Mouse (Mus musculus) granulocyte monocyte progenitor cell, adult 5-6 weeks (primary cell): ENCODE results near the gene Mlh3. TPM values are rescaled to one million over a fixed set of nuclear protein-coding genes. Genes with fewer than 3 reads are reported as not detected.

Experiments
- ATAC-seq: replicated peaks from 2 replicates; pipeline ENCODE4 v1.8.0; 2016; ENCODE audit warnings: mild to moderate bottlenecking, moderate TSS enrichment, inconsistent platforms; ENCODE audit not compliant: poor library complexity, severe bottlenecking
- total RNA-seq, 2 experiments: library from RNA; stranded (forward) in 1 of 2; stranded (reverse) in 1 of 2; fragments of 200-712, 200-1000 nt in 1 of 2; fragments of >200 nt in 1 of 2; fragmentation: Nextera tagmentation in 1 of 2; gene quantifications; 2 replicates each; pipeline ENCODE4 v1.2.3; 2014 to 2017

Mlh3 gene
- total RNA-seq, 2 experiments from 2014 or later, result 7.7 to 11.1 TPM

- no peak for ATAC-seq
Measured at GRCm38 (mm10) chr12:85195086-85195485, 75.3 kb downstream of the Mlh3 start.

GRCm38 (mm10) chr12:85194623-85195018, 75.8 kb downstream of the Mlh3 start:
- ATAC-seq, result no peak

GRCm38 (mm10) chr12:85193923-85194622, 76.3 kb downstream of the Mlh3 start:
- ATAC-seq, result no peak

GRCm38 (mm10) chr12:85193146-85193545, 77.3 kb downstream of the Mlh3 start:
- ATAC-seq, result no peak

DNA sequence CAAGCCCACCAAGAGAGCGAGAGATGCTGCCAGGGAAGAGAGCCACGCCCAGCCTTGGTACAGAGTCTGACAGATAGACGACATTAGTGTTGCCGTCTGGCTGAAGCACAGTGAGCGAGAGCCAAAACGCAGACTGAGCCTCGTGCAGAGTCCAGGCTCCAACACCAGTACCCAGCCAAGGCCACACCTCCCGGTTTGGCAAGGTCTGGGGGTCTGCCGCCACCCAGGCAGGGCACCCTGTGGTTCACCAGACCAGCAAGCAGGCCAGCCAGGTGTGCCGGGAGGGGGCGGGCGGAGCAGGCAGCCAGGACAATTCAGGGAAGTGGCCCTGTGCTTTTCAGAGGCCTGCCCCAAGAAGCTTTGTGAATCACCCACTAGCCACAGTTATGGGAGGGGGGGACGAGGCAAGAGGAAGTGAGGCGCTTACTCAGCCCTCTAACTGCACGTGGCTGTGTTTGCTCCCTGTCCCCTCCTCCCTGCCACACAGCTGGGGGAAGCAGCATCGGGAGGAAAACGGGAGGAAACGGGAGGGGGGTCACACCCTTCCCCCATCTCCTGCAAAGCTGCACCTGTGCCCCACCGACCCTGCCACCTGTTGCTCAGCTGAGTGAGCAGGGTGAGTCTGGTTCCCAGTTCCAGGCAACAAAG, 77.8 kb downstream of the Mlh3 start:
- ATAC-seq, result peak; percentile 96

- no peak for ATAC-seq
Measured at GRCm38 (mm10) chr12:85190290-85190689, 80.1 kb downstream of the Mlh3 start.

DNA sequence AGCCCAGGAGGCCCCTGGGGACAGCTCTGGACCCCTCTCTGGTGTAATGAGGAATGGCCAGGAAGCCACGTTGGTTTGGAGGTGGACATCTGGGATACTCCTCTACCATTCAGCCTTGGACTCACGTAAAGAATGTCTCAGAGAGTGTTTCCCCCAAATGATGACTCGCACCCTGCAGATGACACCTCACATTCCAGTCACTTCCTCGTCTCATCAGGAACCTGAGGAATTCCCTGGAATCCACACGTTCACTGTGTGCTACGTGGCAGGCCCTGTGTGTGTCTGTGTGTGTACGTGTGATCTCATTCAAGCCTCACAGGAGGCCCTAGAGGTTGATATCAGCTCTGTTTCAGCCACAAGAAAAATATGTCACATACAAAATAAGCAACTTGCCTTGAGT, 84.0 kb downstream of the Mlh3 start:
- ATAC-seq, result no peak

DNA sequence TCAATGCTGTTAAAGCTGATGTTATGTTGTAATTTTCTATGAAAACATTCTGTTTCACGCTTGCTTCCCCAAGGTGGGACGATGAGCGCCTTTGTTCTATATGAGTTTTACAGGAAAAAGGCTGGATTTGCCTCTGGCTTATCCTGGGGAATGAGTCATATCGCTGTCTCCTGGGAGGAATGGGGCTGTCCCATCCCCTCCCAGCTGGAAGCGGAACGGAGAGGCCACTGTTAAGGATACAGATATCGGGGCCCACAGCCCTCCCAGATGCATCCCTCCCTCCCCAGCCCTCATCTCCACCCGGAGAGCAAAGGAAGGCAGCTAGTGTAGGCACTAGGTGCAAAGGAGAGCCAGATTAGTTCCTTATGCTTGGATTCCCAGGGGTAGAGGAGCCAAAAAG, 84.6 kb downstream of the Mlh3 start:
- no peak for ATAC-seq

Other genes with a start within 250 kb of the Mlh3 start
- 0.90 and 2.9 TPM in 2 replicates for gene Prox2, start 159.8 kb downstream of the Mlh3 start, total RNA-seq (2014; fragmentation: Nextera tagmentation)
- gene Prox2, start 159.8 kb downstream of the Mlh3 start, total RNA-seq (2017), result 1.1 and 1.5 TPM in 2 replicates
- 106 and 140 TPM in 2 replicates for gene Dlst, start 159.8 kb downstream of the Mlh3 start, total RNA-seq (2014; fragmentation: Nextera tagmentation)
- 167 and 195 TPM in 2 replicates for gene Dlst, start 159.8 kb downstream of the Mlh3 start, total RNA-seq (2017)
- gene Rps6kl1, start 119.3 kb downstream of the Mlh3 start, total RNA-seq (2014; fragmentation: Nextera tagmentation), result not detected in 2 replicates
- gene Rps6kl1, start 119.3 kb downstream of the Mlh3 start, total RNA-seq (2017), result not detected in 2 replicates
- not detected in 2 replicates for gene Pgf, start 92.8 kb downstream of the Mlh3 start, total RNA-seq (2014; fragmentation: Nextera tagmentation)
- not detected in 2 replicates for gene Pgf, start 92.8 kb downstream of the Mlh3 start, total RNA-seq (2017)
- 51.8 and 89.9 TPM in 2 replicates for gene Eif2b2, start 51.1 kb downstream of the Mlh3 start, total RNA-seq (2014; fragmentation: Nextera tagmentation)
- 44.0 and 61.7 TPM in 2 replicates for gene Eif2b2, start 51.1 kb downstream of the Mlh3 start, total RNA-seq (2017)
- gene Acyp1, start 17.8 kb upstream of the Mlh3 start, total RNA-seq (2014; fragmentation: Nextera tagmentation), result 39.7 and 58.9 TPM in 2 replicates
- gene Acyp1, start 17.8 kb upstream of the Mlh3 start, total RNA-seq (2017), result 34.6 and 69.2 TPM in 2 replicates
- not detected in 2 replicates for gene Zc2hc1c, start 18.0 kb upstream of the Mlh3 start, total RNA-seq (2014; fragmentation: Nextera tagmentation)
- not detected in 2 replicates for gene Zc2hc1c, start 18.0 kb upstream of the Mlh3 start, total RNA-seq (2017)
- gene Nek9, start 68.8 kb upstream of the Mlh3 start, total RNA-seq (2014; fragmentation: Nextera tagmentation), result 33.1 and 44.6 TPM in 2 replicates
- 24.1 and 26.6 TPM in 2 replicates for gene Nek9, start 68.8 kb upstream of the Mlh3 start, total RNA-seq (2017)
- gene Tmed10, start 104.2 kb upstream of the Mlh3 start, total RNA-seq (2014; fragmentation: Nextera tagmentation), result 278 and 296 TPM in 2 replicates
- gene Tmed10, start 104.2 kb upstream of the Mlh3 start, total RNA-seq (2017), result 176 and 201 TPM in 2 replicates
- 35.1 and 50.4 TPM in 2 replicates for gene Fos, start 203.3 kb upstream of the Mlh3 start, total RNA-seq (2014; fragmentation: Nextera tagmentation)
- gene Fos, start 203.3 kb upstream of the Mlh3 start, total RNA-seq (2017), result 137 and 160 TPM in 2 replicates